Comparison of ENCODE assay signal across 8 mouse cellular contexts in the genomic region with DNA sequence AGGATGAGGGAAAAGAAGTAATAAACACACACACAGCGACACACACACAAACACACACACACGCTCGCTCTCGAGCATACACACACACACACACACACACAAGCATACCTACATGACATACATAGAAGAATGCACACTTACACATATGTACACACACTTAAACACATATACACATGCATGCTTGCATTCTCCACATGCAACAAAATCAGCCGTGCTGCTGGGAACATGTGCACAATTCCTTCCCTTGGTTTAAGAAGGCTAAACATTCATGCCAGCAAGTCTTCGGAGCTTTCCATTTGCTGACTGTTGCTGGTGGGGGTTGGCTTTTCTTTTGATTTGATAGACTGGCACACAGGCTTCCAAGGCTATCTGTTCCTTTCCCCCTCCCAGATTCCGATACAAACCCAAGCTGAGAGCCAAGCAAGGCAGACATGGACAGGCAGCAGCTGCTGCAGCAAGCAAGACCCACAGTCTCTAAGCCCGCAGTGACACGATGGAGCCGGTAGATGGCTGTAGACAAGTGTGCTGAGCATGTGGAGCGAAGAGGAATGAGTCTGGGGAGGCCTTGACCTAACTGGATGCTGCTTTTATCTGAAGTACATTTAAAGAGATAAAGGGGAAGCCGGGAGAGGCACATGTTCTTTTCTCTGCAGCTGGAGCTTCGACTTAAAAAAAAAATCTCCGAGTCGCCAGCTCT.
DNase-seq lines count a peak whose midpoint lies in the region; ATAC-seq and TF ChIP-seq lines count a peak whose summit lies in the region.

No protein-coding gene starts in this region.

- no peak overlapping the region for H3K27ac ChIP-seq in heart, adult 2 months
- H3K27ac ChIP-seq in kidney, adult 2 months (ENCODE audit: insufficient read depth, low read depth, low read length): no peak overlapping the region
- peak overlapping the region; percentile 60 for H3K27ac ChIP-seq in midbrain, embryonic 16.5 days (ENCODE audit: low read length)
- H3K27ac ChIP-seq in testis, adult 2 months (ENCODE audit: control insufficient read depth, insufficient read depth, low read depth, low read length): peak overlapping the region; percentile 23; the same call in 1 of the 2 replicates

- DNase-seq in adrenal gland, postnatal 14 days: peak; percentile 83
- DNase-seq in embryo, embryonic 9.5 days (ENCODE audit: extremely low spot score): peak; percentile 73
- DNase-seq in heart, adult 2 months: peak; percentile 49 to 54
- DNase-seq in kidney, adult 2 months: peak; percentile 23
- DNase-seq in left cerebral cortex, postnatal 36 days (ENCODE audit: low spot score in 2 of 2): peak; percentile 57 to 60
- no peak for DNase-seq in c-Kit-positive CD71-positive TER-119-positive erythroid progenitor cells, embryonic 14.5 days (ENCODE audit: low spot score)

- no peaks in the 10 kb centered on the region for H3K27me3 ChIP-seq in heart, adult 2 months (ENCODE audit: control insufficient read depth, insufficient read depth, low read length)
- no peaks in the 10 kb centered on the region for H3K27me3 ChIP-seq in kidney, adult 2 months (replicated peaks; ENCODE audit: control insufficient read depth, insufficient read depth, low read length)
- no peaks in the 10 kb centered on the region for H3K27me3 ChIP-seq in midbrain, embryonic 16.5 days (ENCODE audit: control insufficient read depth, insufficient read depth, low read depth, low read length)
- H3K27me3 ChIP-seq in testis, adult 2 months (ENCODE audit: control insufficient read depth, insufficient read depth, low read length): no peaks in the 10 kb centered on the region

- H3K4me2 ChIP-seq in midbrain, embryonic 16.5 days (ENCODE audit: low read length): peak overlapping the region; percentile 28

- no peaks in the 10 kb centered on the region for H3K9me3 ChIP-seq in midbrain, embryonic 16.5 days (replicated peaks; ENCODE audit: control insufficient read depth, low read length, poor library complexity, severe bottlenecking)

- intact Hi-C loops in heart, adult 2 months (cut with DNase I): no loop called here
- intact Hi-C loops in left cerebral cortex, postnatal 36 days (cut with DNase I): no loop called here

- no peaks in the 10 kb centered on the region for H3K36me3 ChIP-seq in heart, adult 2 months (ENCODE audit: control insufficient read depth, insufficient read depth, low read length)
- no peaks in the 10 kb centered on the region for H3K36me3 ChIP-seq in kidney, adult 2 months (ENCODE audit: control insufficient read depth, insufficient read depth, low read length)
- no peaks in the 10 kb centered on the region for H3K36me3 ChIP-seq in midbrain, embryonic 16.5 days (ENCODE audit: control insufficient read depth, insufficient read depth, low read length)
- H3K36me3 ChIP-seq in testis, adult 2 months (ENCODE audit: control insufficient read depth, insufficient read depth, low read length): no peaks in the 10 kb centered on the region

- WGBS in heart, adult 2 months: 30% methylated on average over 15 of the region's 15 CpGs
- WGBS in kidney, adult 2 months: 34% methylated on average over 15 of the region's 15 CpGs
- WGBS in midbrain, embryonic 16.5 days: 34% methylated on average over 15 of the region's 15 CpGs

- H3K79me2 ChIP-seq in heart, adult 2 months (replicated peaks; ENCODE audit: control insufficient read depth, insufficient read depth, low read length): no peaks in the 10 kb centered on the region

- TF ChIP-seq POLR2A in heart, adult 2 months (IDR thresholded peaks at IDR 0.05; ENCODE audit: insufficient read depth, low read depth, low read length): no peak
- no peak for TF ChIP-seq POLR2A in kidney, adult 2 months (IDR thresholded peaks at IDR 0.05; ENCODE audit: low read depth, low read length)
- TF ChIP-seq POLR2A in testis, adult 2 months (IDR thresholded peaks at IDR 0.05; ENCODE audit: control insufficient read depth, low read depth, low read length): no peak

- TF ChIP-seq EP300 in heart, adult 2 months (IDR thresholded peaks at IDR 0.05; ENCODE audit: insufficient read depth, low read depth, low read length): 0 out of 2 replicates have a peak, but pooled peaks have one; percentile 17

- H3K4me1 ChIP-seq in heart, adult 2 months (ENCODE audit: control insufficient read depth, insufficient read depth, low read length): no peaks in the 10 kb centered on the region
- no peaks in the 10 kb centered on the region for H3K4me1 ChIP-seq in kidney, adult 2 months (ENCODE audit: control insufficient read depth, insufficient read depth, low read length)
- peaks cover 20% of the 10 kb centered on the region for H3K4me1 ChIP-seq in midbrain, embryonic 16.5 days (ENCODE audit: control insufficient read depth, insufficient read depth, low read length)
- no peaks in the 10 kb centered on the region; the same call in 1 of the 2 replicates for H3K4me1 ChIP-seq in testis, adult 2 months (ENCODE audit: control insufficient read depth, insufficient read depth, low read length)

- ATAC-seq in midbrain, embryonic 16.5 days: peak; percentile 93

- peak; percentile 81 for TF ChIP-seq CTCF in heart, adult 2 months (IDR thresholded peaks at IDR 0.05)
- peak; percentile 65 for TF ChIP-seq CTCF in kidney, adult 2 months (conservative IDR thresholded peaks at IDR 0.05; ENCODE audit: insufficient read depth, insufficient read length, low read depth, low read length)
- TF ChIP-seq CTCF in testis, adult 2 months (IDR thresholded peaks at IDR 0.05; ENCODE audit: control insufficient read depth, insufficient read depth, insufficient replicate concordance, low read depth, low read length): peak; percentile 70; the same call in 1 of the 2 replicates

- H3K4me3 ChIP-seq in heart, adult 2 months: no peak overlapping the region
- no peak overlapping the region for H3K4me3 ChIP-seq in kidney, adult 2 months (ENCODE audit: insufficient read depth, low read depth, low read length)
- H3K4me3 ChIP-seq in midbrain, embryonic 16.5 days (ENCODE audit: low read depth, low read length): no peak overlapping the region
- no peak overlapping the region for H3K4me3 ChIP-seq in testis, adult 2 months (ENCODE audit: control insufficient read depth, low read depth, low read length)

- H3K9ac ChIP-seq in heart, adult 2 months (ENCODE audit: low read depth, low read length): no peak overlapping the region
- peak overlapping the region; percentile 8; the same call in 1 of the 2 replicates for H3K9ac ChIP-seq in midbrain, embryonic 16.5 days (ENCODE audit: low read depth, low read length)

Comparison
In these comparisons a context has a peak if more than half of its experiments do, and no peak if none do; other contexts are left out.
1. H3K27ac ChIP-seq: peak in midbrain, embryonic 16.5 days (single experiment) and testis, adult 2 months (single experiment); none in heart, adult 2 months (single experiment) and kidney, adult 2 months (single experiment).
2. Peak in every context shown above with its lines, with median percentiles within 50 percentile points of each other: CTCF ChIP-seq.